Mouse (Mus musculus) thymus, postnatal 36 days (tissue): ENCODE data around the gene Arhgef38.

Experiments used
- DNase-seq, 2 experiments: peaks; one replicate each; pipeline ENCODE4 v3.0.0; 2022; ENCODE audit warnings: mixed read lengths in 2 of 2

Gene Arhgef38

DNA sequence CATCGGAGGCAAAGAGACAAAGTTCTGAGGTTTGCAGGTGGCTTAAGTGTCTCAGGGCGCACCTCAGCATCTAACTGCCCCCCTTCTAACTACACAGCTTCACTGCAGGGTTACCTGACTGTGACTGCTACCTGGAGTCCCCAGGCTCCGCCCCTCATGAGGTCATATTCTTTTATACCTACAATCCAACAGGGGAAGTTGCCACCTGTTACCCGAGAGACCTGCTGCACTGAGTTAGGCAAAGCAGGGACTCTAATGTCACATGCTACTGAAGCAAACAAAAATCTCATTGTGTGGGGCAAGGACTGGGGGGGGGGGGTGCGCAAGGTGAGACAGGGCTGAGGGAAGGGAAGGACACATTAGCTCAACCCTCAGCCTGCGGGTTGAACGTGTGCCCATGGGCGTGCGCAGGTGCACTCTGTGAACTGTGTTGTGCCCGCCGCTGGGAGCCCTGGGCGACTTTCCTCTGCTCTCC lies at the start of gene Arhgef38:
Arhgef38 (minus strand) TSS at position 129 of the 475 bp plus-strand sequence.
- no peak for DNase-seq

DNA sequence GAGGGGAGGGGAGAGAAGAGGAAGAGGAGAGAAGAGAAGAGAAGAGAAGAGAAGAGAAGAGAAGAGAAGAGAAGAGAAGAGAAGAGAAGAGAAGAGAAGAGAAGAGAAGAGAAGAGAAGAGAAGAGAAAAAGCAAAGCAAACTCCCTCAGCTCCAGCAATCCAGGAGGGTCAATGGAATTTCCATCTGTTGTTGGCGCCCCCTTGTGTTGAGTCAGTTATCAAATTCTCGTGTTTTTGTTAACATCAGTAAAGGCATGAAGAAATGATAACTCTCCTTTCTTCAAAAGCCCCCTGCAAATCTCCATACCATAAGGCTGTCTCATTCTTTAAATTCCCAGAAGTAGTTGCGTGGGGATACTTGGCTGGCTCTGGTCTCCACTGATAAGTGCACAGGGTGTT lies 37.1 kb upstream of the Arhgef38 start:
- DNase-seq: peak; percentile 21 to 34

DNA sequence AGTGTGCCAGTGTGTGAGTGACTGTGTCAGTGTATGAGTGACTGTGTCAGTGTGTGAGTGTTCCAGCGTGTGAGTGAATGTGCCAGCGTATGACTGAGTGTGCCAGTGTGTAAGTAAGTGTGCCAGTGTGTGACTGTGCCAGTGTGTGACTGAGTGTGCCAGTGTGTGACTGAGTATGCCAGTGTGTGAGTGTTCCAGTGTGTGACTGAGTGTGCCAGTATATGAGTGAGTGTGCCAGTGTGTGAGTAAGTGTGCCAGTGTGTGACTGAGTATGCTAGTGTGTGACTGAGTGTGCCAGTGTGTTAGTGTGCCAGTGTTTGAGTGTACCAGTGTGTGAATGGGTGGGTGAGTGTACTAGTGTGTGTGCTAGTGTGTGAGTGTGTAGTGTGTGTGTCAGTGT lies 24.1 kb upstream of the Arhgef38 start:
- no peak for DNase-seq

DNA sequence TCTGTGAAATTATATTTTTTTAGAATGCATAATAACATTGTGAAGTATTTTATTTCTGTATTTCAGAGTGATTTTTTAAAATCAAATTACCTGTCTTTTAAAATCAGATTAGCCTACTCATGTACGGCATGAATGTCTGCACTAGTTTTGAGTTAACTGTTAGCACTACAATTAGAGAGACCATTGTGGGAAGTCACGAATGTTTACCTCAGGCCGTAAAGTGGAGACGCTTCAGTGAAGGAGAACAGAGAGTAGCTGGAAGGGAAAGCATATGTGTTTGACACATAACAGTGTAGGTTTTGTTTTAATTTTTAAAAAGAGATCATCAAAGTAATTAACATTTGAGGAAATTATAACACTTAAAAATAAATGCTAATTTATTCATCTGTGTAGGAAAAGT lies 21.1 kb upstream of the Arhgef38 start:
- no peak for DNase-seq

DNA sequence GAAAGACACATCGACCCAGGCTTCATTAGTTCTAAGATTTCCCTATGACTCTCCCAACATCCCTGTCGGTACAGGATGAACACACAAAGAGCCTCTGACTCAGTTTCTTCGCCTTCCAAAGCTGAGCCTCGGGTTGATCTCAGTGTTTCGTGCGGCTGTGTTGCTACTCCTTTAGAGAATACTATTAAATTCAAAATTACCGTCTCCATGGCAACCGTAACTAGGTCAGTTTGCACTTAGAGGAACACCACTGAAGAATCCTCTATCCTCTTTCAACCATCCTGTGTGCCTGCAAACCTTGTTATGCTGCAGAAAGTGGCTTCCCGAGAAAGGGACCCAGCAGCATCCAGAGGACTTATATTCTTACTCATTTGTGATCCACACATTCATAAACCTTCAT lies 9.3 kb upstream of the Arhgef38 start:
- DNase-seq: no peak

DNA sequence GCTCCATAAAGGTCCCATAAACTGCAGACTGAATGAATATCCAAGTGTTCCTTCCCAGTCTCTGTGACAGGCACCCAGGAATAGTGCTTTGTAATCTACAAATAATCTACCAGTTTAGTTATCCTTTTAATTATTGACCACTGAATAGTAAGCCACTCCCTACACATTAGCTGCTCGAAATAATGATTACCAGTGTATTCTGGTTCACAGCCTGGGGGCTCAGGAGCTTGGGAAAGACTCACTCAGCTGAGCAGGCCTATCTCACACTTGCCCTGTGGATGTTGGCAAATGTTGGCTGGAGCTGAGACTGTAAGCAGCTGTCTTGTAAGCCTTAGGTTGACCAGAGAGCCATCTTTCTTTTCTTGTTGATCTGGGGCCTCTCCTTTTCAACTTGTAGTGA lies 7.2 kb upstream of the Arhgef38 start:
- DNase-seq: no peak

DNA sequence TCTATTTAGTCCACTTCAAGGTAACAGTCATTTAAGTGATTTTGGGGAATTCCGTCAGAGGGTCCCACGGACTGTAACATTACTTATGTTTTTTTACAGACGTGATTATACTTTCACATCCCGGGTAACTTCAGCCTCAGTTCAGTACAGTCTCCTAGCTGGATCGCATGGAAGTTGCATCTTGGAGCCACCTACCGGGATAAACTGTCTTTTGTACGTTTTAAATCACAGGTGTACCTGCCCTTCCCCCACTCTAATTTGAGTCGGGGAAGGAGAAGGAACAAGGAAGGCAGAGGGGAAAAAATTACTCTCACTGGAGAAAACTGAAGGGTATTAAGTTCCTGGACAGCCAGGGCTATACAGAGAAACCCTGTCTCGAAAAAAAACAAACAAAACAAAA lies 756 bp downstream of the Arhgef38 start:
- no peak for DNase-seq

DNA sequence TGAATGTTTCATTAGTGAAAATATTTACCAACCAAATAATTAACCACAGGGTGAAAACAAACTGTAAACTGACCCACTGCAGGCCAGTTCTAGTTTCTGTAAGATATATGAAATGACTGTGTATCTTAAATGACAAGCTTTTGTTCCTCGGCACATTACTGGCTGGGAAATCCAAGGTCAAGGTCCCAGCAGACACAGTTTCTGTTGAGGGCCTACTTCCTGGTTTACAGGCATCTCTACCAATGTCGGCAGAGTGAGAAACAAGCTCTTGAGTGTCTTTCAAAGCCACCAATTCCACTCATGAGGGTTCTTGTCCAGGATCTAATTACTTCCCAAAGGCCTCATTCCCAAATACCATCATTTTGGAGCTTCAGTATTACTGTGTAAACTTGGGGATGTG lies 4.3 kb downstream of the Arhgef38 start:
- no peak for DNase-seq

DNA sequence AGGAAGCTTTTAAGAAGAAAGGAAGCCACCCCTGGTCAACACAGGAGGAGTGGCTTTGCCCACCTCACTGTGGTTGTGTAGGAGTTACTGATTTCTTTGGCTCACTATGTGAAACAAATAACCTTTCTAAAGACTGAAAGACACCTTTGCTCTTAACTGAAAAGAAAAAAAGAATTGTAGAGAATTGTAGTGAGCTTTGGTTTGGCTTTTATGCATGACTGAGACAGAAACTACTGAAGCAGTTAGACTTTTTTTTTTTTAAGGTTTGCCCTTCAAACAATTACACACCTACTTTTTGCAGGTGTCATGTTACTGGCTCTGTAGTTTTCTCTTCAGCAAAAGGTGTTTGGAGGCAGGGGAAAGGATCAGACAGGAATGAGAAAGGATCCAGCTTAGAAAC lies 5.2 kb downstream of the Arhgef38 start:
- DNase-seq: no peak

DNA sequence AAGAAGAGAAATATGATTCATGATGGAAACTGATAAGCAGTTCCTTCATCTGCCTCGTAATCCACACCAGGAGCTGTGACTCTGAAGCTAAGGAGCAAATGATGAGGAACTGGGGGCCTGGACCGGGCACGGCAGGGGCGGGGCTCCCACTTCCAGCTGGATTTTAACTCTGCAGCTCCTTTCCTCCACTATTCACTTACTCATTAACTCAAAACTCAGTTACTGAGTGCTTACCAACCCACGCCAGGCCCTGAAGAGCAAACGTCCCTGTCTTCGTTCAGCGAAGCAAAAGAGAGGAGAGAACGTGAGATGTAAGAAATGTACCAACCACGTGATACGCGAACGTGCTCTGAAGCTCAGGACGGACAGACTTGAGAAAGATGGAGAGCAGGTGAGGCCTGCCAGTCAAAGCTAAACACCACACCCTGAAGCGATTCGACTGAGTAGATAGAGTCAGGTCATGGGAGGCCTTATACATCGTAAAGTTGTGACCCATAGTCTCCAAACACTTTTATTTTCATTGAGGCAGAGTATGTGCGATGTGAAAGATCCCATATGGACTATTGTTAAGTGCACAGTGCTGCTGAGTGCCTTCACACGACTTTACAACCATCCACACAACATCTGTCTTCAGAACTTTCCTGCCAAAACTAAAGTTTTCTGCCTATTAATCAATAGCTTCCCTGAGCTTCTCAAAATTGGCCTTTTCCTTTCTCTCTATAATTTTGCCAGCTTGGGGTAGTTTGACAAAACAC lies 7.3 kb downstream of the Arhgef38 start:
- no peak for DNase-seq

DNA sequence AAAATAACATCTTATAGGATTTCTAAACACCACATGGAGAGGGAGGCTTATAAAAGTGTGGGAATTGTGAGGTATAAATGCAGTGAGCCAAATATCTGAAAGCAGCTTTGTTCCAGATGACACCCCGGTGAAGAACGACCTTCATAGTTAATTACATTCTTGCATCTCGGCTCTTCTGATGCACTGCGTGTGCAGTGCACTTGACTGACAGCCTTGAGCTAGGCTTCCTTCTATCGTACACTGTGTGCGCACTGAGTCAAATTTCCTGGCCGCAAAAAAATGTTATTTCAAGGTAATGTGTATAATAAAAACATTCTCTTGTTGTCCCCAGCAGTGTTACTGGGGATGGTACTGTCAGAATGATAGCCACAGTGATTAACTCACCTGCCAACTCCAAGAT lies 16.2 kb downstream of the Arhgef38 start:
- DNase-seq: no peak

DNA sequence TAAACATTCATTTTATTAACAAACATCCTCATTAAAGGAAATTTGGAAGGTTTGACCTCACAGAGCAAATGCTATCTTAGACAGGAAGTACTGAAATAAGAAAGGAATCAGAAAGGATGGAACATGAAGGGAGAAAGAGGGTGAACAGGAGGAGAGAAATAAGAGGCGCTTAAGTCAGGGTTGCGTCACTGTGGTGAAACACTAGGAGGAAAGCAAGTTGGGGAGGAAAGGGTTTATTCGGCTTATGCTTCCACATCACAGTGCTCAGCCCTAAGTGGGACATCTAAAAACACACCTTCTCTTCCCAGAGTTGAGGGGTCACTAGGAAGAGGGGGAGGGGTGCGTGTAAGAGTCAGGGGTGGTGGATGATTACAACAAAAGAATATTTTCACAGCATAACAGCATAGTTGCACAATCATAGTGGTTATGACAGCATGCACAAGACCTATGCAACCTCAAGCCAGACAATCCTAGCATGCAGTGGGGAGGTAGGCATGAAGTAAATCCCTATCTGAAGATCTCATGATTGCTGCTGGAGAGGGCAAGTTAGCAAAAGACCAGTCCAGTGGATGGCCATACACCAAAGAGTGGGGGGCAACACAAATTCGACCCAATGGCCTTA lies 19.4 kb downstream of the Arhgef38 start:
- no peak for DNase-seq

DNA sequence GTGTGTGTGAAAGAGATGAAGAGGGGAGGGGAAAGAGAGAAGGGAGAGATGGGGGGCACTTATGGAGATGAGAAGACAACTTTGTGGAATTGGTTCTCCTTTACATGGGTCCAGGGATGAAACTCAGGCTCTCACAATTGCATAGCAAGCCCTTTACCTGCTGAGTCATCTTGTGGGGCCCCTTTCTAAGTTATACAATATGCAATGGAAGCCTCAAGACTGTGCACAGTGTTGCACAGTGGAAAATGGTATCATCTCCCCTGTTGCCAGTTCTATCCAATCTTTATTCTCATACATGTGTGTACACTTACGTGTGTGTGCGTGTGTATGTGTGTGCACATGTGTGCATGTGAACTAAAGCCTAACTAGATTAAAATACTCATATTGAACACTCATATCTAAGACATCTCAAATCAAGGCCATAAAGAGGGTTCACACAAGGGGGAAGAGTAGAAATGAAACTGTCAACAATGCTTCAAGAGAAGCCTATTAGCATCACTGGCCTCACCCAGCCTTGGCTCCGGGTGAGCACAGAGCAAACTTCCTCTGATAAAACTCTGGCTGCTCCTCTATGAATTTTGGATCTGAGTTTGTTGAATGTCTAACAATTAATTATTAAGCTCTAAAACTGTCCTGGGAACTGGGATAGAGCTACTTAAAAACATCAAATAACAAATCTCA lies 21.2 kb downstream of the Arhgef38 start:
- DNase-seq: no peak

DNA sequence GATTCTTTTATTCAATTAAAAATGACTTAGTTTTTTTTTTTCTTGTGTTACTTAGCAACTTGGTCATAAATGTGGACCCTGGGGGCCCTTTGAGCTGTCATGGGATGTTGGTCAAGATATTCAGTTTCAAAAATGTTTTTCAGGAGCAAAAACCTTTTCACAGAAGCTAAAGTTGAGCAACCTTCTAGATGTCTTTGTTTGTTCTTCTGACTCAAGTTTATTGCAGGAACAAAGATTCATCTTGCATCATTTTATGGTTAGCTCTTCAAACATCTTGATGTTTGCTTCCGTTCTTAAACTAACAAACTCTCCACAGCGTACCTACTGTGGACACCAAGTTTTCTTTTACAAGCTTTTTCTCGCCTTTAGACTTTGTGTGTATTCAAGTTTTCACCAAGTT lies 23.4 kb downstream of the Arhgef38 start:
- DNase-seq: no peak

DNA sequence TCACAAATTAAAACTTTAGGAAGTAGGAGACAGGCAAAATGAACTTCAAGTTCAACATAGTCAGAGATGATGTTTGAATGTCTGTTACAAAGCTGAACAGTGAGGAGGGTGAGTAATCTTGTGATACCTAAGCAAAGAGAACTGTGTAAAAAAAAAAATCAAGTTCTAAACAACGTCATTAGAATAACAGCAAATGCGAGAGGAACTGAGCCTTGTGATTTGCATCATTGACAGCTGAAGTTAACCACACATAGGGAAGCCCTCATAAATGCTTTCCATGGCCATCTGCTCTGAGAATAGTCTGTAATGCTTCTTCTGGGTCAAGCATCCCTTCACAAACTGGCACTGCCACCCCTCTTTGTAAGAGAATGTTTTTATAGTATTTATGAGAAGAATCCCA lies 31.0 kb downstream of the Arhgef38 start:
- DNase-seq: no peak

DNA sequence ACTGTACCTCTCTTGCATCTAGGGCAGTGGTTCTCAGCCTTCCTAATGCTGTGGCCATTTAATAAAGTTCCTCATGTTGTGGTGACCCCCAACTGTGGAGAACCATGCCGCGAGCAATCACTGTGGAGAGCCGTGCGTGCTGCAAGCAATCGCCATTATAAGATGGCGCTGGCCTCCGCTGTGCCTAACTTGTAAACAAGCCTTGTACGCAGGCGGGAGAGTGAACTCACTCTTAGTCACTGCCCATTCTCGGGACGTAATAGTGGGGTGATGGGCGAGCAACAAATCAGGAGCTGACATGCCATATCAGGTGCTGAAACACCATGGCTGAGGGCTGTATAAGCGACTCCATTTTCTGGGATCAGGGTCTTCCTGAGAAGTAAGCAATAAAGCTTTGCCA lies 32.6 kb downstream of the Arhgef38 start:
- no peak for DNase-seq

DNA sequence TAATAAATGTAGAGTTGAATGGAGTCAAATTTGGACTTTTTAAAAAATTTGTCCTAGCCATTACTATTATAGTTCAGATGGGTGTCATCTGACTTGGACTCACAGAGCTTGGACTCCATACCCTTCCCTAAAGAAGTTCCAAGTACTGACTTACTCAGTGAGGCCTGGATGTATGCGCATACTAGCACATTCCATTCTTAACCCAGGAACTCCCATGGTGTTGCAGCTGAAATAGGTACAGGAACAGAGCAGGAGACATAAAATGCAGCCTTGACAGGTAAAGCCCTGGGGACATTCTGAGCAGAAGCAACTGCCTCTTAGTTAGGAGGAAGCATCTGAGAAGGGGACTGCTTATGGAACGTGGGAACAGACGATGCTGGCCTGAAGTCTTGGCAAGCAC lies 45.8 kb downstream of the Arhgef38 start:
- no peak for DNase-seq

DNA sequence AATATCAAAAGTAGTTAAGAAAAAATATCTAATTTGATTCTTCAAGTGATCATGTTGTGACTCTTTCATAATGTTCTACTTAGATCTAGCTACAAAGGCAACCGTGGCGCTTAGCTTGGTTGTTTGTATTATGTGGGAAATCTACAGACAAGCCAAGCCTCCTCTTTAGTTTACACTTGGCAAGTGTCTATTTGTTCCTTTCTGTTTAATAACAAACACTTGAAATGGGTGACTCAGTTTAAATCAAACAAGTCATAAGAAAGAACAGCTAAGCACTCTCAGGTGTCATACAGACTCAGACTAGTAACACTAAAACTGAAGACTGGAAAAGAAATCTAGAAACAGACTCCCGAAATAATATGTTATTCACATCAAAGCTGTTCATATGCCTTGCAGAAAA lies 47.2 kb downstream of the Arhgef38 start:
- DNase-seq: no peak

DNA sequence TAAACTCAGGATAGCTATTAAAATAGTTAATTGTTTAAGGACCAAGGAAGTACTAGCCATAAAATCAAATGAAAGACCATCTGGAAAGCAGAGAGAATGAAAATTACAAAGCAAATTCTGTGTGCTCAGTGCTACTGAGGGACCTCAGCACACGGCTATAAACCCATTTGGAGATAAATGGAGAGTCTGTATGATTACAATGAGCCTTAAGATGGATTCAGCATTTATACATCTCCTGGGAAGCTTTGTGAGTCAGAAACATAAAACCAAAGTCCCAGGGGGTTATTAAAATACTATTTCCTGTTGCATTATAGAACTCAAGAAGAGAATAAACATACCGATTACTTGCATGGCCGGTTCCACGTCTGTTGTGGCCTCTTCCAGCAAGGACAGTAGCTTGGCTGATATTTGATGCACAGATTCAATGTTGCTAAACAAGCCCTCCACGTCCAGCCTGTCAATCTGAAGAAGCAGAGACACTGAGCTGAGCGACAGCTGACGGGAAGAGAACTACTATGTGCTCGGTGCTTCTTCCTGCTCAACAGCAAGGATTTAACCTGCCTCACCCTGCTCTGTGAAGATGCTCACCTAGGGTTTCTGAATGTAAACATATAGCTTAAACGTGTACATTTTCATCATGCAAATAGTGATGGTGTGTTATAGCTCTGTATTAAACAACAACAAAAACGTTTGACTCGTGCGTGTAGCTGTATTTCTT lies 58.6 kb downstream of the Arhgef38 start:
- DNase-seq: no peak

DNA sequence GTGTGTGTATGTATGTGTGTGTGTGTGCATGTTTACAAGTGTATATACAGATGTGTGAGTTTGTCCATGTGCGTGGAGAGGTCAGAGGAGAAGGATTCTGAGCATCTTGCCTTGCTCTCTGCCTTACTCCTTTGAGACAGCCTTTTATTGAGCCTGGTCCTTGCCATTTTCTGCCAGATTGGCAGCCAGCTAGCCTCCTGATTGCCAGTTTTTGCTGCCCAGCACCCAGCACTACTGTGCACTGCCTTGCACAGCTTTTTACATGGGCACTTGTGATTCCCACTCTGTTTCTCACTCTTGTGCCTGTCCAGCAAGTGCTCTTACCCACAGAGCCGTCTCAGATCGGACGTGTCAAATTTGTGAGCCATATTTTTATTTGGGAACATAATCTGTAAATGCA lies 62.5 kb downstream of the Arhgef38 start:
- no peak for DNase-seq

DNA sequence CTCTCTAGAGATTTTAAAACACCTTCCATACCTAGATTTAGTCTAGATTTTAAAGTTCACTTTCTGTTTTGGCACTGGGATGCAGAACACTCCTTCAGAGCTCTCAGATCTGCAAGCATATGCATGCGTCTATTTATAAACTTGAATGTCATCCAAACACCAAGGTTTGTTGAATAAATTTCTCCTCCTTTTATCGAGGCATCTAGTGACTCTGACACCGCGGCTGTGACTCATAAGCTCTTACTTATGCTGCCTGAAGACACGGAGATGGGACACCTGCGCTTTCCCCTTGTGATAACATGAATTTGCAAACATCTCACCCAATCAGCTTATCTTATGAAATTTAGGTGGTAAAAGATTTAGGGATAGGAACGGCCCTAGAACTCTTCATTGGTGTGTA lies 65.0 kb downstream of the Arhgef38 start:
- no peak for DNase-seq

DNA sequence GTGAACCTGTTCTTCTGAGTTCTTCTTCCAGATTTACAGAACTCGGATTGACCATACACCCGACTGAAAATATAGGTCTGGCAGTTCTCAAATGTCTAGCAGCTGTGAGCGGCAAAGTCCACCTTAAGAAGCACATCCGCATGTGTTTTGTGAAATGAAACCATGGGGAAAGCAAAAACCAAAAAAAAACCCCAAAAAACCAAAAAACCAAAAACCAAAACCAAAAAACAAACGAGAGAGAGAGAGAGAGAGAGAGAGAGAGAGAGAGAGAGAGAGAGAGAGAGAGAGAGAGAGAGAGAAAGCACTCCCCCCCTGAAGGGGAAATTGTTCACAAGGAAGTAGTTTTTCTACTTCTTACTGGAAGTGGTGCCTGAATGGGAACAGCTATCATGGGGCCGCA lies 67.2 kb downstream of the Arhgef38 start:
- DNase-seq: no peak

DNA sequence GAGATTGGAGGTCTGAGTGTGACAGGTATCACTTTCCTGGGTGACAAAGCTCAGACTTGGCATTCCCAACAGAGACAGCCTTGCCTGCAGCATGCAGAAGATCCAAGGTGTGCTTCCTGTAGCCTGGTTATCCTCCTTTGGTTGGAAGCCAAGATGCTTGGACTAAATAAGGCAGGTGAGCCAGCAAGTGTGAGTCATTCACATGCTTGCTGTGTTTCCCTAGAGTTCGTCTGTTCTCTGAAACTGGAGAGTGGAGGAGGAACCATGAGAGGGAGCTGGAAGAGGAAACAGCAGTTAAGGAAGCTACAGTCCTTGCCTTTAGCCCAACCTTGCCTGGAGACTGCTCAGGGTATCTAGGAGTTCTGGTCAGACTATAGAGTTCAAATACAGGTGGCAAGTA lies 69.6 kb downstream of the Arhgef38 start:
- DNase-seq: no peak
